Mouse (Mus musculus) kidney, embryonic 16.5 days (tissue): ENCODE results near the gene Fbxo2. TPM values are rescaled to one million over a fixed set of nuclear protein-coding genes. Genes with fewer than 3 reads are reported as not detected.

Experiments
- ATAC-seq: fragments of 200-750 bp; cut with Nextera tagmentation; 2 replicates; pipeline ENCODE4 v1.8.0; 2017; ENCODE audit warnings: moderate TSS enrichment; ENCODE audit not compliant: low FRiP score, low TSS enrichment
- H3K27ac ChIP-seq: fragments of 300-500 bp; sonication (generic); 2 replicates; pipeline ENCODE4 v1.5.1; 2014; ENCODE audit warnings: low read length
- H3K27me3 ChIP-seq: fragments of 300-500 bp; sonication (generic); 2 replicates; pipeline ENCODE4 v1.6.1; 2014; ENCODE audit warnings: low read length, control low read depth, mixed read lengths; ENCODE audit not compliant: insufficient read depth
- H3K36me3 ChIP-seq: fragments of 300-500 bp; sonication (generic); 2 replicates; pipeline ENCODE4 v1.6.1; 2014; ENCODE audit warnings: low read length, control low read depth, mixed read lengths; ENCODE audit not compliant: insufficient read depth
- H3K4me1 ChIP-seq: fragments of 300-500 bp; sonication (generic); 2 replicates; pipeline ENCODE4 v1.6.1; 2014; ENCODE audit warnings: low read length, control low read depth, mixed read lengths; ENCODE audit not compliant: insufficient read depth
- H3K4me2 ChIP-seq: fragments of 300-500 bp; sonication (generic); replicated peaks from 2 replicates; pipeline ENCODE4 v1.6.1; 2014; ENCODE audit warnings: low read depth, low read length
- H3K4me3 ChIP-seq: fragments of 300-500 bp; sonication (generic); 2 replicates; pipeline ENCODE4 v1.5.1; 2014; ENCODE audit warnings: mild to moderate bottlenecking, low read length
- H3K9ac ChIP-seq: fragments of 300-500 bp; sonication (generic); replicated peaks from 2 replicates; pipeline ENCODE4 v1.6.1; 2014; ENCODE audit warnings: low read length
- H3K9me3 ChIP-seq: fragments of 300-500 bp; sonication (generic); 2 replicates; pipeline ENCODE4 v1.6.1; 2016; ENCODE audit warnings: low read length, control low read depth
- WGBS: fragments of 180-500 bp; shearing (Covaris S2); extraction: QIAGEN DNeasy Blood & Tissue Kit; methylation state at CpG from one replicate; pipeline ENCODE4 v1.1.7; 2014; 5-methylcytosine and 5-hydroxymethylcytosine counted together
- polyA plus RNA-seq: library from polyadenylated mRNA; unstranded; fragments of >200 nt; fragmentation: Nextera tagmentation; extraction: Ambion mirVana; gene quantifications from 2 replicates; pipeline ENCODE4 v1.2.1, GENCODE M21; 2015

Gene Fbxo2
- polyA plus RNA-seq, 1 experiment from 2014 or later = 1.8 TPM

DNA sequence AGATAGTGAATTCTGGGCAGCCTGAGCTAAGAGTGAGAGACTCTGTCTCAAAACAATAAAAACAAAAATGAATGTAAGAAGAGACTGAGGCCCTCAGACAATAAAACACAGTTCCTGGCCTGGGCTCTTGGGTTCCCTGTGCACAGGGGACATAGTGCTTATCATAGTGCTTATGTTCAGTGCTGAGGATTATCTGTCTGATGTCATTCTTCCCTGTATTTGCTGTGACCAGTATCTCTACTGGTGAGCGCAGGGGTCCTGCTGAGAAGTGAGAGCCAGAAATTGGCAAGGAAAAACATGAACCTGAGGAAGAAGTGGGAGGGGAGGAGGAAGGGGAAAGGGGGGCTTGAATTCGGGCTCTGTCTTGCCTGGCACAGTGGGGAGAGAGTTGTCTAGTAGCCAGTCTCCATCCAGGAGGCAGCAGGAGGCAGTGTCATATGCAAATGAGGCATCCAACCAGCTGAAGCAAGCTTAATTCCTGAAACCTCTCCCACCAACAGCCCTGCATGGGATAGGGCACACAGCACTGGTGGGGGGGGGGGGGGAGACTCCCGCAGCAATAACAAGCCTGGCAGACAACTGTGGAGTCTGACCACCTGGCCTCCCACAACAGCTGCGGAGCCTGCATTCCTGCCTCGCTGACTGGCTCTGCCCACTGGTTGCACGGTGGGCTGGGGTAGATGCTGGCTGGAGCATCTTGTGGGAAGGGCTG lies 38.3 kb upstream of the Fbxo2 start:
- no peak overlapping the region for H3K9ac ChIP-seq
- WGBS = 14% methylated on average over 6 of the region's 6 CpGs
- no peak overlapping the region for H3K27ac ChIP-seq
- H3K4me2 ChIP-seq = no peak overlapping the region
- H3K9me3 ChIP-seq = no peaks in the 10 kb centered on the region
- H3K4me1 ChIP-seq = 0 out of 2 replicates have a peak, but pooled peaks cover 3% of the 10 kb centered on the region
- ATAC-seq = peak; percentile 78
- H3K27me3 ChIP-seq = no peaks in the 10 kb centered on the region
- H3K36me3 ChIP-seq = no peaks in the 10 kb centered on the region
- no peak overlapping the region for H3K4me3 ChIP-seq

DNA sequence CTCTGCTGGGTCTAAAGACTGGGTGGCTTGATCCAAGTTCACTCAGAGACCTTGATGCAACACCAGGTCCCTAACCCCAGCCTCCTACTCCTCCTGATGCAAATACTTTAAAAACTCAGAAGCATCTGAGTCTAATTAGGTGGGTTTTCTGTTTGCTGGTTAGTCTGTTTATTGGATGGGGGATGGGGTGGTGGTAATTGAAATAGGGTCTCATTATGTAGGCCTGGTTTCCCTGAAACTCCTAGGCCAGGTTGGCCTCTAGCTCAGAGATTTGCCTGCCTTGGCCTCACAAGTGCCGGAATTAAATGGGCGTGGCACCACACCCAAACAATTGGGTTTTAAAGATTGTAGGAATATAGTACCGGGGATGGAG lies 37.7 kb upstream of the Fbxo2 start:
- no peak overlapping the region for H3K4me3 ChIP-seq
- H3K27ac ChIP-seq = no peak overlapping the region
- H3K9me3 ChIP-seq = no peaks in the 10 kb centered on the region
- no peaks in the 10 kb centered on the region; the same call in 1 of the 2 replicates for H3K27me3 ChIP-seq
- H3K4me1 ChIP-seq = 0 out of 2 replicates have a peak, but pooled peaks cover 3% of the 10 kb centered on the region
- no peak overlapping the region for H3K4me2 ChIP-seq
- no peaks in the 10 kb centered on the region for H3K36me3 ChIP-seq
- 66% methylated on average over 3 of the region's 3 CpGs for WGBS
- ATAC-seq = no peak
- H3K9ac ChIP-seq = no peak overlapping the region

DNA sequence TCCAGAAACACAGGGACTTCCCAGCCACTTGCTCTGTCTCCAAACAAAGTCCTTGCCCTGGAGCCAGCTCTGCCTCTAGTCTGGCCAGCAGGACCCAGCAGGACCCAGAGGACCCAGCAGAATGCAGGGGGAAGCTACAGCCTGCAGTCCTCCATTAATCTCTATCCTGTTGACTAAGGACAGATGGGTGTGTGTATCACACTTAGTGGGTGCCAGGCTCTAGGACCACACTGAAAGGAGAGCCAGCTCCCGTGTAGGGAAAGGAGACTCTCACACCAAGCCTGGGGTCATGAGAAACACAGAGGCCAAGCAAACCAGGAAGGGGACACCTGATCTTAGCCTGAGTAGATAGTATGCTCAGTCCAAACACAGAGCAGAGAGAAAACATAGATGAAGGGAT lies 32.2 kb upstream of the Fbxo2 start:
- H3K27ac ChIP-seq = no peak overlapping the region
- H3K27me3 ChIP-seq = peaks cover 40% of the 10 kb centered on the region
- H3K9me3 ChIP-seq = no peaks in the 10 kb centered on the region
- H3K36me3 ChIP-seq = no peaks in the 10 kb centered on the region
- peaks cover 7% of the 10 kb centered on the region; the same call in 1 of the 2 replicates for H3K4me1 ChIP-seq
- no peak overlapping the region for H3K4me2 ChIP-seq
- 50% methylated on average over 1 of the region's 1 CpGs for WGBS
- H3K4me3 ChIP-seq = no peak overlapping the region
- ATAC-seq = no peak
- H3K9ac ChIP-seq = no peak overlapping the region

DNA sequence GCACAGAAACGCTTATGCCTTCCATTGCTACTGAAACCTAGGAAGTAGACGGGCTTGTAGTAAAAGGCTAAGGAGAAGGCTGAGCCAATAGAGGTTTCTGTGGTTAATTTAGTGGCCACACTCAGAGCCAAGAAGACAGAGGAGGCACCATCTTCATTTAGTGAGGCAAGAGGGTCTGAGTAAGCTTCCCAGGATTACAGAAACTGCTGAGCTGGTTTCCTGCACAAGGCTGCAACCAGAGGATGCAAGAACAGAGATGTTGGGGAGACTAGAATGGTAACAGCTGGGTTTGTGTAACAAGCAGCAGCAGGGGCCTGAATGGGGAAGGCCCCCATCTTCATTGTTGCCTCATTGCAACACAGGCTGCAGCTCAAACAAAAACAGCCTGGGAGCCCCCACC lies 31.7 kb upstream of the Fbxo2 start:
- peaks cover 40% of the 10 kb centered on the region for H3K27me3 ChIP-seq
- no peak for ATAC-seq
- H3K4me2 ChIP-seq = no peak overlapping the region
- peaks cover 7% of the 10 kb centered on the region; the same call in 1 of the 2 replicates for H3K4me1 ChIP-seq
- H3K9ac ChIP-seq = no peak overlapping the region
- H3K9me3 ChIP-seq = no peaks in the 10 kb centered on the region
- H3K36me3 ChIP-seq = no peaks in the 10 kb centered on the region
- H3K4me3 ChIP-seq = no peak overlapping the region
- 65% methylated on average over 2 of the region's 2 CpGs for WGBS
- H3K27ac ChIP-seq = no peak overlapping the region

DNA sequence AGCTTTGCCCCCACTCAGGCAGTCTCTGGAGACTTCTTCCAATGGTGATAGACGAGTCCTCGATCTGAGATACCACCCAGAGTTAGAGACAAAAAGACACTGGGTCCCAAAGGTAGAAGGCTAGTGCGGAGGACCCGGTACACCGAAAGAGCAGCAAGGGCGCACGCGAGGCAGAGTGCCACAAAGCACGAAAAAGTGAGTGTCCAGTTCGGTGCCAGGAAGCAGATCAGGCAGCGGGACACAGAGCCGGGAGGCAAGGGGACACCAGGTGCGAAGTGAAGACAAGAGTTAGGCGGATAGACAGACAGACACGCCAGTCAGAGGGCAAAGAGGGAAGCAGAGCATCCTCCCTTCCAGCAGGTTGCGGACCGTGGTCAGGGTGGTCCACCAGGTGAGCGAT lies 30.3 kb upstream of the Fbxo2 start, which contains the start of gene Mad2l2:
Mad2l2 (plus strand) TSS at position 252 of the 400 bp plus-strand sequence.
- no peak for ATAC-seq
- H3K27ac ChIP-seq = peak within 1 kb of the TSS; percentile 43
- peak within 1 kb of the TSS; percentile 98 for H3K4me2 ChIP-seq
- WGBS = under 1% methylated on average over 18 of the region's 18 CpGs
- peak within 1 kb of the TSS; percentile 72 for H3K4me3 ChIP-seq
- H3K27me3 ChIP-seq = peaks cover 40% of the 10 kb centered on the region
- H3K36me3 ChIP-seq = no peaks in the 10 kb centered on the region
- peak within 1 kb of the TSS; percentile 79 for H3K9ac ChIP-seq
- no peaks in the 10 kb centered on the region for H3K9me3 ChIP-seq
- H3K4me1 ChIP-seq = peaks cover 7% of the 10 kb centered on the region; the same call in 1 of the 2 replicates

DNA sequence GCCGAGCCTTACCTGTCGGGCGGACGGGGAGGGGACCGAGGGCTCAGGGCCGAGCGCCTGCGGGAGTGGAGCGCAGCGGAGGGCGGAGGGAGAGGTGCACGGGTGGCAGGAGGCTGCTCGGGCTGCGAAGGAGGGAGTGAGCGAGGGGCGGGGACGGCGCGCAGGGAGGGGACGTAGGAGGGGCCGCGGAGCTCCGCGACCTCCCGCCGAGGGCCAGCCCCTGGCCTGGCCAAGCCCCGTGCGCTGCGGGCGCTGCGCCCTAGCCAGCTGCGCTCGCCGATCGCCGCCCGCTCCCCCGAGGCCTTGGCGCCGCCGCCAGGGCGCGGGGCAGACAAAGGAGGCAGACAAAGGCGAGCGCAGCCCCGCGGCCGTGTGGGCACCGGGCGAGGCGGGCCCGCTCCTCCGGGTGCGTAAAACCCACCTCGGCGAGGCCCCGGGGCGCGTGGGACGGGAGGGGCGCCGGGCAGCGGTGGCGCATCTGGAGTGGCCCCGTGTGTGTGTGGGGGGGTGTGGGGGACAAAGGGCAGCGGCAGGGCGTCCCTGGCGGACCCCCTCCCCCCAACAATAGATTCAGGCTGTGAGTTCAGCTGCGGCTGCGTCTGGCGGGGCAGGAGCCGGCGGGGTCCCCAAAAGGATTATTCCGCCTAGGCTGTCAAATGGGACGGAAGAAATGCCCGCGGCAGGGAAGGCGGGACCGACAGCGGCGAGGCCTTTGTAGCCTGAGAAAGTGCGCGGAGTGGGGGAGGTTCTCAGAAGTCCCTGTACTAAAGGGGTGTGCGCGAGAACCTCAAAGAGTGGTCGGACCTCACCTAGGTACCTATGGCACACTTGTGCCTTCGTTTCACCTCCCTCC lies 29.6 kb upstream of the Fbxo2 start, which contains the start of gene Draxin:
Draxin (minus strand) TSS at position 138 of the 853 bp plus-strand sequence.
- Histone ChIP-seq H3K9ac (peak within 1 kb of the TSS; percentile 79), H3K27ac (peak within 1 kb of the TSS; percentile 43), H3K27me3 (peaks cover 40% of the 10 kb centered on the region), H3K9me3 (no peaks in the 10 kb centered on the region), H3K4me2 (peak within 1 kb of the TSS; percentile 98), H3K4me3 (peak within 1 kb of the TSS; percentile 72), H3K4me1 (peaks cover 7% of the 10 kb centered on the region; the same call in 1 of the 2 replicates), H3K36me3 (no peaks in the 10 kb centered on the region)
- under 1% methylated on average over 45 of the region's 87 CpGs for WGBS
- ATAC-seq = peak; percentile 94

DNA sequence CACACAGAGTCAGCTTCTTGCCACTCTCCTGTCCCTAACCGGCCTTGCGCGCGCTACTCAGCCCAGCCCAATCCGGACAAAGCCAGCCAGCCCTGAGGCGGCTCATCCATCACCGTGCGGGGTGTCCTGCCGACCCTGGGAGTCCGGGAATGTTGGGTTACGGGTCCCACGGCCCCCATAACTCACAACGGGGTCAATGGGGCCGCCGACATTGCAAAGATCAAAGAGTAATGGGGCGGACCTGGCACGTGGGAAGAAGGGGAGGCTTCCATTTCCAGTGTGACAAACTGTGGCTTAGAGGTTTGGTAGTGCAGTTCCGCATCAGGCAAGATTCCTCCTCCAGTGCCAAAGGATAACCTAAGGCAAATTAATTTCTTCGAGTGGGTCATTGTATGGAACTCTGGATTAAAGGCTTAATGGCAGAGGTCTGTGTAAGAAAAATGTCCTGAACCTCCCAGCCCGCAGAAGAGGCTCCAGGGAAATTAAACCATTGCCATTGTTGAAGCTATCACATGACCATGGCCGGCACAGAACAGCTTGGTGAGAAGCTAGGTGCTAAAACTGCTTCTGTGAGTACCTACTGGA lies 28.8 kb upstream of the Fbxo2 start:
- Histone ChIP-seq H3K9me3 (no peaks in the 10 kb centered on the region), H3K27ac (no peak overlapping the region), H3K4me1 (peaks cover 7% of the 10 kb centered on the region; the same call in 1 of the 2 replicates), H3K4me2 (peak overlapping the region; percentile 98), H3K4me3 (peak overlapping the region; percentile 72), H3K27me3 (peaks cover 40% of the 10 kb centered on the region), H3K36me3 (no peaks in the 10 kb centered on the region), H3K9ac (peak overlapping the region; percentile 61)
- peak; percentile 73; the same call in 1 of the 2 replicates for ATAC-seq
- under 1% methylated on average over 21 of the region's 21 CpGs for WGBS

DNA sequence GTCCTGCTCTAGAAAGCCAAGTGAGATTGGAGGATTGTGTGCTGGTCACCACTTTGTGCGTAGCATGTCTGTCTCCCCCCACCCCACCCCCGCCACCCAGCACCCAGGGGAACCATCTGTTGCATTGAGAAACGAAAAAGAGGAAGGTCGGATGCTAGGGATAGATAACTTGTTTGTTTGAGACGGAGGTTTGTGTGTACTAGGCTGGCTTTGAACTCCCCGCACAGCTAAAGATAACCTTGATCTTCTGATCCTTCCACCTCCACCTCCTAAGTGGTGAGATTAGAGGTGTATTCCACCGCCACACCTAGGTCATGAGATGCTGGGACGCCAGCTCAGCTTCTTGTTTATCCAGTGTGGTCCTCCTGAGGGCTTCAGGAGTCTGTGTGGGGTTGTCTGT lies 25.4 kb upstream of the Fbxo2 start:
- H3K4me2 ChIP-seq = no peak overlapping the region
- H3K4me3 ChIP-seq = no peak overlapping the region
- H3K27me3 ChIP-seq = peaks cover 22% of the 10 kb centered on the region
- peaks cover 14% of the 10 kb centered on the region for H3K4me1 ChIP-seq
- H3K36me3 ChIP-seq = no peaks in the 10 kb centered on the region
- no peak for ATAC-seq
- no peak overlapping the region for H3K27ac ChIP-seq
- H3K9ac ChIP-seq = no peak overlapping the region
- 86% methylated on average over 8 of the region's 8 CpGs for WGBS
- H3K9me3 ChIP-seq = no peaks in the 10 kb centered on the region

DNA sequence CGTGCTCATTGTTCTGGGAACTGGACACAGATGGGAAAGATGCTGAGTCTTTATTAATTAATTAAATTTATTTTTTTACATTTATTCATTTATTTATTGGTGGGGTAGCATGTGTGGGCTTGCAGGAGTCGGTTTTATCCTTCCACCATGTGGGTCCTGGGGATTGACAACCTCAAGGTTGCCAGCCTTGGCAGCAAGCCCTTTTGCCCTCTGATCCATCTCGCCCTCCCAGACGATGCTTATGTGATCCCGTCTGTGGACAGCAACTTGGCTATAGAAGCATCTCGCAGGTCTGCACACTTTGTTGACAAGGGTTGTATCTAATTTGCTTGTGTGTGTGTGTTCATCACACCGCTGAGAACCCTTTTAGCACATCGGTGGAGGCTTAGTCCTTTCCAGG lies 22.9 kb upstream of the Fbxo2 start:
- no peaks in the 10 kb centered on the region for H3K9me3 ChIP-seq
- no peak overlapping the region for H3K9ac ChIP-seq
- H3K36me3 ChIP-seq = no peaks in the 10 kb centered on the region
- ATAC-seq = no peak
- WGBS = 78% methylated on average over 8 of the region's 8 CpGs
- peaks cover 12% of the 10 kb centered on the region; the same call in 1 of the 2 replicates for H3K4me1 ChIP-seq
- no peak overlapping the region for H3K4me2 ChIP-seq
- no peak overlapping the region for H3K27ac ChIP-seq
- H3K27me3 ChIP-seq = peaks cover 5% of the 10 kb centered on the region; the same call in 1 of the 2 replicates
- H3K4me3 ChIP-seq = no peak overlapping the region
